Mouse (Mus musculus) megakaryocyte, embryonic 14.5 days (primary cell): ENCODE data around the gene Ntm.

ENCODE experiments used
- FLI1 ChIP-seq: IDR thresholded peaks from 2 replicates; pipeline ENCODE4 v1.6.1; 2012; ENCODE audit warnings: low read length, inconsistent platforms, mixed read lengths
- GATA1 ChIP-seq: IDR thresholded peaks from 3 replicates; pipeline ENCODE4 v1.6.1; 2012; ENCODE audit warnings: mixed read lengths, low read length, inconsistent platforms, borderline replicate concordance

- TF ChIP-seq FLI1 = no peak
- TF ChIP-seq GATA1 = no peak
Observed at GRCm38 (mm10) chr9:29763338-29763737, 199.6 kb downstream of the Ntm start.
